Mouse (Mus musculus) bone marrow macrophage, adult 2 months (primary cell): ENCODE results near the gene Atxn7l2.

ENCODE experiments used
- CTCF ChIP-seq: IDR thresholded peaks from 2 replicates; pipeline ENCODE4 v1.5.1; 2012; ENCODE audit warnings: low read depth, mild to moderate bottlenecking, low read length, moderate library complexity
- POLR2A ChIP-seq: IDR thresholded peaks from 2 replicates; pipeline ENCODE4 v1.6.1; 2012; ENCODE audit warnings: mild to moderate bottlenecking, low read depth, low read length, borderline replicate concordance

GRCm38 (mm10) chr3:108193686-108194085 lies 17.0 kb downstream of the Atxn7l2 start:
- TF ChIP-seq CTCF = no peak
- TF ChIP-seq POLR2A = no peak
